Mouse (Mus musculus): ENCODE measurements around the gene Gm13305. TPM values are rescaled to one million over a fixed set of nuclear protein-coding genes. Genes with fewer than 3 reads are reported as not detected.
"Not testable (repeated sequence)": the region's sequence is repeated elsewhere in the genome, so short reads cannot be mapped to it uniquely, and the experiment has no call there.

The Gm13305 gene
- 0.51 and 0.80 TPM in 2 replicates for polyA plus RNA-seq (2014; fragmentation: Nextera tagmentation; extraction: Ambion mirVana)

- not testable (repeated sequence) for H3K4me3 ChIP-seq (ENCODE audit: low read depth, low read length); H3K27ac ChIP-seq (replicated peaks; ENCODE audit: low read depth, low read length); H3K4me2 ChIP-seq (ENCODE audit: low read depth, low read length); H3K27me3 ChIP-seq (replicated peaks; ENCODE audit: control insufficient read depth, insufficient read depth, low read length); ATAC-seq (ENCODE audit: low read depth); H3K4me1 ChIP-seq (ENCODE audit: control insufficient read depth, insufficient read depth, low read length); H3K36me3 ChIP-seq (ENCODE audit: control insufficient read depth, insufficient read depth, low read length); H3K9me3 ChIP-seq (ENCODE audit: control insufficient read depth, low read length); H3K9ac ChIP-seq (ENCODE audit: low read depth, low read length); DNase-seq (ENCODE audit: low spot score)
- no CpG with 5 or more reads among the region's 7 CpGs for WGBS
These were observed at the start of gene Gm13305 for GRCm38 (mm10) chr4:42168503-42168902. Gm13305 (minus strand) TSS chr4:42168603.

DNA sequence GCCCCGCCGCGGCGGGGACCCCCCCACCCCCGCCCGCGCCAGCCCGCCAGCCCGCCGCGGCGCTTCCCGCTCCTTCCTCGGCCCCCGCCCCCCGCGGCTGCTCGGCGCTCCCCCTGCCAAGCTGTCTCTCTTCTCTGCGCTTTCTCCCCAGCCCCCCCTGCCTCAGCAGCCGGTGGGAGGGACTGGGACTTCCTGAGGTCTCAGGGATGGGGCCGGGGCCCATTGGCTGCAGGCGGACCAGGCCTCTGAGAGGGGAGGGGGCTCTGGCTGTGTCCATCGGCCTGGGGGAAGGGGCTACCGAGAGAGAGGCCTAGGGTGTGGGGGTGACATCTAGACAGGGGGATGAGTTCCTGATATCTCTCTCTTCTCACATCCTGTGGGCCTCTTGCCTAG, 16.6 kb upstream of the Gm13305 start:
- not testable (repeated sequence) for H3K27ac ChIP-seq (replicated peaks; ENCODE audit: low read depth, low read length); DNase-seq (ENCODE audit: low spot score); H3K9me3 ChIP-seq (ENCODE audit: control insufficient read depth, low read length); H3K9ac ChIP-seq (ENCODE audit: low read depth, low read length); H3K36me3 ChIP-seq (ENCODE audit: control insufficient read depth, insufficient read depth, low read length); H3K4me3 ChIP-seq (ENCODE audit: low read depth, low read length); H3K4me1 ChIP-seq (ENCODE audit: control insufficient read depth, insufficient read depth, low read length); H3K27me3 ChIP-seq (replicated peaks; ENCODE audit: control insufficient read depth, insufficient read depth, low read length); H3K4me2 ChIP-seq (ENCODE audit: low read depth, low read length)
- peak; percentile 82 for ATAC-seq (ENCODE audit: low read depth)
- WGBS: no CpG with 5 or more reads among the region's 25 CpGs

GRCm38 (mm10) chr4:42184324-42184979, 16.0 kb upstream of the Gm13305 start:
- not testable (repeated sequence) for H3K9me3 ChIP-seq (ENCODE audit: control insufficient read depth, low read length); H3K4me3 ChIP-seq (ENCODE audit: low read depth, low read length); H3K27ac ChIP-seq (replicated peaks; ENCODE audit: low read depth, low read length); DNase-seq (ENCODE audit: low spot score); H3K9ac ChIP-seq (ENCODE audit: low read depth, low read length); H3K4me1 ChIP-seq (ENCODE audit: control insufficient read depth, insufficient read depth, low read length); H3K4me2 ChIP-seq (ENCODE audit: low read depth, low read length); H3K36me3 ChIP-seq (ENCODE audit: control insufficient read depth, insufficient read depth, low read length); H3K27me3 ChIP-seq (replicated peaks; ENCODE audit: control insufficient read depth, insufficient read depth, low read length)
- no CpG with 5 or more reads among the region's 58 CpGs for WGBS
- peak; percentile 57; the same call in 1 of the 2 replicates for ATAC-seq (ENCODE audit: low read depth)

GRCm38 (mm10) chr4:42183234-42184197, 15.1 kb upstream of the Gm13305 start:
- H3K4me3 ChIP-seq (ENCODE audit: low read depth, low read length); H3K36me3 ChIP-seq (ENCODE audit: control insufficient read depth, insufficient read depth, low read length); H3K4me1 ChIP-seq (ENCODE audit: control insufficient read depth, insufficient read depth, low read length); H3K27ac ChIP-seq (replicated peaks; ENCODE audit: low read depth, low read length); H3K27me3 ChIP-seq (replicated peaks; ENCODE audit: control insufficient read depth, insufficient read depth, low read length); DNase-seq (ENCODE audit: low spot score); H3K9me3 ChIP-seq (ENCODE audit: control insufficient read depth, low read length); H3K9ac ChIP-seq (ENCODE audit: low read depth, low read length); H3K4me2 ChIP-seq (ENCODE audit: low read depth, low read length): not testable (repeated sequence)
- no CpG with 5 or more reads among the region's 31 CpGs for WGBS
- ATAC-seq (ENCODE audit: low read depth): peak; percentile 53; the same call in 1 of the 2 replicates

DNA sequence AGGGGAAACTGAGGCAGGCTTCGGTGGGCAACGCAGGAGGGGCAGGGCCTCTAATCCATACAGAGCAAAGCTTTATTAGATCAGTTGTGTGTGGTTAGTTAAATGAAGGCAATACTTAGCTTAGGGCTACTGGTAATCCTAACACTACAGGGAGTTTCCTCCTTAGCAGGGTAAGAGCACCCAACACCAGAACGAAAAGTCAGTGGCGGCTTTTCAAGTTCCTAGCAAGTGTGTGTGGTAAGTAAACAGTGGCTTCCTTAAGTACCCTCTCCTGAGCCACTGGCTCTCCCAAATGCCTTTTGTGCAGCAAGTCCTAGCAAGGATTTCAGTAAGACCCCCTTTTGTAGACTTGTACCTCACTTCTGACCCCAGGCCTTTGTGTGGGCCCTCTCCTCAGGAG, 9.8 kb upstream of the Gm13305 start:
- not testable (repeated sequence) for H3K9me3 ChIP-seq (ENCODE audit: control insufficient read depth, low read length); H3K4me3 ChIP-seq (ENCODE audit: low read depth, low read length); H3K4me1 ChIP-seq (ENCODE audit: control insufficient read depth, insufficient read depth, low read length); ATAC-seq (ENCODE audit: low read depth); H3K27me3 ChIP-seq (replicated peaks; ENCODE audit: control insufficient read depth, insufficient read depth, low read length); H3K36me3 ChIP-seq (ENCODE audit: control insufficient read depth, insufficient read depth, low read length); H3K4me2 ChIP-seq (ENCODE audit: low read depth, low read length); DNase-seq (ENCODE audit: low spot score); H3K9ac ChIP-seq (ENCODE audit: low read depth, low read length); H3K27ac ChIP-seq (replicated peaks; ENCODE audit: low read depth, low read length)
- no CpG with 5 or more reads among the region's 4 CpGs for WGBS

DNA sequence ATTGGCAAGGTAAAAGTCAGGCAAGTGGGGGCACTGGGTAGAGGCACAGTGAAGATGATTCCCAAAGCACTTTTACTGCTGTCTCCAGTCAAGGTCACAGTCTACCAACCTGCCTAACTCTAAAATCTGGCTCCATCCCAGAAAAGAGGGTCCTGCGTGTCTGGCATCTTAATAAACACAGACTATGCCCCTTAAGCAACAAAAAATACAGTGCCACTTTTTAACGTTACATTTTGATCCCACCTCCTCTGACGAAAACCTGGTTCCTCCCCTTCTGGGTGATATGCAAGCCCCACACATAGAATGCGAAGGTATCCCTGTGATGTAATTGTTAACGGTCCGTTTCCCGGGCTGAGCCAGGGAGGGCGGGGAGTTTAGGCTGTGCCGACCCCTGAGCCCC, 15.3 kb downstream of the Gm13305 start, which contains the start of gene Gm13306:
TSS of gene Gm13306 (plus strand) at position 301 of the 400 bp plus-strand sequence.
- H3K27me3 ChIP-seq (replicated peaks; ENCODE audit: control insufficient read depth, insufficient read depth, low read length): not testable (repeated sequence)

DNA sequence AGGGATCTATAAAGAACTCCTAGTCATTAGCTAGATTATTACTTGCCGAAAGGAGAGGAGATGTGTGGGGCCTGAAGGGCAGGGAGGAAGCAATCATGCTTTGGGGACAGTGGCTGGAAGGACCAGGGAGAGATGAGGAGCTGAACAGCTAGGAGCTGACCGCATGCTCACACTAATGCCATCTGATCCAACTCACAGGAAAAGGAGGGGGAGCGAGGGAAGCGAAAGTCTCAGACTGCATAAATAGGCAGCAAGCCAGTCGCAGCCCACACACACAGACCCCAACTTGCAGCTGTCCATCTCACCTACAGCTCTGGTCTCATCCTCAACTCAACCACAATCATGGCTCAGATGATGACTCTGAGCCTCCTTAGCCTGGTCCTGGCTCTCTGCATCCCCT, 53.9 kb downstream of the Gm13305 start, which contains the start of gene Gm13304:
TSS of gene Gm13304 (plus strand) at position 301 of the 400 bp plus-strand sequence.
- H3K4me3 ChIP-seq (ENCODE audit: low read depth, low read length); H3K36me3 ChIP-seq (ENCODE audit: control insufficient read depth, insufficient read depth, low read length); H3K27ac ChIP-seq (replicated peaks; ENCODE audit: low read depth, low read length); H3K9me3 ChIP-seq (ENCODE audit: control insufficient read depth, low read length); H3K27me3 ChIP-seq (replicated peaks; ENCODE audit: control insufficient read depth, insufficient read depth, low read length); H3K4me2 ChIP-seq (ENCODE audit: low read depth, low read length); ATAC-seq (ENCODE audit: low read depth); DNase-seq (ENCODE audit: low spot score); H3K9ac ChIP-seq (ENCODE audit: low read depth, low read length); H3K4me1 ChIP-seq (ENCODE audit: control insufficient read depth, insufficient read depth, low read length): not testable (repeated sequence)
- WGBS: no CpG with 5 or more reads among the region's 5 CpGs

More for the DNA sequence above, 15.3 kb downstream of the Gm13305 start, which contains the start of gene Gm13306:
- not testable (repeated sequence) for H3K4me2 ChIP-seq (ENCODE audit: low read depth, low read length); ATAC-seq (ENCODE audit: low read depth); H3K9me3 ChIP-seq (ENCODE audit: control insufficient read depth, low read length); H3K27ac ChIP-seq (replicated peaks; ENCODE audit: low read depth, low read length); H3K9ac ChIP-seq (ENCODE audit: low read depth, low read length); DNase-seq (ENCODE audit: low spot score); H3K4me1 ChIP-seq (ENCODE audit: control insufficient read depth, insufficient read depth, low read length); H3K4me3 ChIP-seq (ENCODE audit: low read depth, low read length); H3K36me3 ChIP-seq (ENCODE audit: control insufficient read depth, insufficient read depth, low read length)
- no CpG with 5 or more reads among the region's 9 CpGs for WGBS

Data from embryonic facial prominence, embryonic 14.5 days (tissue).